Comparison of ENCODE assay signal across 10 mouse cellular contexts in genomic region chr16:97879134-97879533, GRCm38 (mm10). TPM values are rescaled to one million over a fixed set of nuclear protein-coding genes. Genes with fewer than 3 reads are reported as not detected.
DNase-seq lines count a peak whose midpoint lies in the region; ATAC-seq and TF ChIP-seq lines count a peak whose summit lies in the region.
"Had no signal": no experiment of that assay in that cellular context is flagged by ENCODE, and none has a peak within 500 bp of the region (broad histone marks: within the 10 kb centered on the region; RNA-seq: fewer than 3 reads in every experiment).

No protein-coding gene starts in this region.

- no peaks in the 10 kb centered on the region for H3K36me3 ChIP-seq in heart, adult 2 months (ENCODE audit: control insufficient read depth, insufficient read depth, low read length)
- H3K36me3 ChIP-seq in heart, embryonic 11.5 days (ENCODE audit: control insufficient read depth, insufficient read depth, low read length) = peaks cover 4% of the 10 kb centered on the region; the same call in 1 of the 2 replicates
- H3K36me3 ChIP-seq in midbrain, postnatal 0 days (ENCODE audit: insufficient read depth, low read length) = peaks cover 22% of the 10 kb centered on the region

- H3K9me3 ChIP-seq in heart, embryonic 11.5 days (replicated peaks; ENCODE audit: control insufficient read depth, low read length) = no peaks in the 10 kb centered on the region
- no peaks in the 10 kb centered on the region for H3K9me3 ChIP-seq in midbrain, postnatal 0 days (ENCODE audit: low read length)
- H3K9me3 ChIP-seq: embryonic facial prominence, embryonic 15.5 days; limb, embryonic 15.5 days had no signal

- intact Hi-C loops in heart, adult 2 months (cut with DNase I) = loop anchor here (5.0 kb wide), 2 partner anchors 43 to 72 kb away; no protein-coding TSS in a partner anchor

- no peak overlapping the region for H3K4me2 ChIP-seq in heart, embryonic 11.5 days
- no peak overlapping the region for H3K4me2 ChIP-seq in midbrain, postnatal 0 days (ENCODE audit: low read depth, low read length, poor library complexity, severe bottlenecking)
- H3K4me2 ChIP-seq: embryonic facial prominence, embryonic 15.5 days; limb, embryonic 15.5 days had no signal

- H3K4me1 ChIP-seq in heart, adult 2 months (ENCODE audit: control insufficient read depth, insufficient read depth, low read length) = no peaks in the 10 kb centered on the region
- no peaks in the 10 kb centered on the region for H3K4me1 ChIP-seq in heart, embryonic 11.5 days (ENCODE audit: control insufficient read depth, insufficient read depth, low read length)
- H3K4me1 ChIP-seq in midbrain, postnatal 0 days (ENCODE audit: insufficient read depth, low read length) = no peaks in the 10 kb centered on the region
- H3K4me1 ChIP-seq: embryonic facial prominence, embryonic 15.5 days; limb, embryonic 15.5 days had no signal

- TF ChIP-seq POLR2A in heart, adult 2 months (IDR thresholded peaks at IDR 0.05; ENCODE audit: insufficient read depth, low read depth, low read length) = no peak

- H3K27me3 ChIP-seq in heart, adult 2 months (ENCODE audit: control insufficient read depth, insufficient read depth, low read length) = no peaks in the 10 kb centered on the region
- no peaks in the 10 kb centered on the region for H3K27me3 ChIP-seq in heart, embryonic 11.5 days (ENCODE audit: control insufficient read depth, insufficient read depth, low read length)
- H3K27me3 ChIP-seq in midbrain, postnatal 0 days (ENCODE audit: insufficient read depth, low read length) = no peaks in the 10 kb centered on the region
- H3K27me3 ChIP-seq: embryonic facial prominence, embryonic 15.5 days; limb, embryonic 15.5 days had no signal

- no peaks in the 10 kb centered on the region for H3K79me2 ChIP-seq in heart, adult 2 months (replicated peaks; ENCODE audit: control insufficient read depth, insufficient read depth, low read length)

- ATAC-seq in heart, embryonic 11.5 days (replicated peaks; ENCODE audit: insufficient number of reproducible peaks, low FRiP score, low TSS enrichment) = no peak
- no peak for ATAC-seq in midbrain, postnatal 0 days (ENCODE audit: low FRiP score)

- WGBS in heart, adult 2 months = 93% methylated on average over 1 of the region's 1 CpGs
- 86% methylated on average over 1 of the region's 1 CpGs for WGBS in heart, embryonic 11.5 days (ENCODE audit: insufficient replicate concordance)
- WGBS in midbrain, postnatal 0 days = 95% methylated on average over 1 of the region's 1 CpGs

- peak; percentile 80 for TF ChIP-seq CTCF in heart, adult 2 months (IDR thresholded peaks at IDR 0.05)
- peak; percentile 72 for TF ChIP-seq CTCF in midbrain, postnatal 0 days (IDR thresholded peaks at IDR 0.05)

- H3K4me3 ChIP-seq in heart, adult 2 months = no peak overlapping the region
- no peak overlapping the region for H3K4me3 ChIP-seq in heart, embryonic 11.5 days (ENCODE audit: low read depth, low read length)
- no peak overlapping the region for H3K4me3 ChIP-seq in midbrain, postnatal 0 days (ENCODE audit: low read depth, low read length)
- H3K4me3 ChIP-seq: embryonic facial prominence, embryonic 15.5 days; limb, embryonic 15.5 days had no signal

- H3K27ac ChIP-seq in heart, adult 2 months = no peak overlapping the region
- no peak overlapping the region for H3K27ac ChIP-seq in heart, embryonic 11.5 days (ENCODE audit: low read depth, low read length)
- H3K27ac ChIP-seq in midbrain, postnatal 0 days (ENCODE audit: low read depth, low read length) = no peak overlapping the region
- H3K27ac ChIP-seq: embryonic facial prominence, embryonic 15.5 days; limb, embryonic 15.5 days had no signal

- TF ChIP-seq EP300 in heart, adult 2 months (IDR thresholded peaks at IDR 0.05; ENCODE audit: insufficient read depth, low read depth, low read length) = no peak

- peak; percentile 39 to 60 for DNase-seq in heart, adult 2 months
- DNase-seq in urinary bladder, postnatal 14 days (ENCODE audit: low spot score) = peak; percentile 60
- no peak for DNase-seq in urinary bladder, postnatal 10 days (ENCODE audit: low spot score)
- DNase-seq in c-Kit-negative CD71-positive TER-119-positive erythroid progenitor cells, embryonic 14.5 days (ENCODE audit: low read depth, low spot score) = peak; percentile 27
- peak; percentile 78 for DNase-seq in kidney, postnatal 10 days
- peak; percentile 36 for DNase-seq in midbrain, postnatal 0 days (ENCODE audit: low spot score)
- DNase-seq in thymus, postnatal 36 days = peak; percentile 52 to 68

- no peak overlapping the region for H3K9ac ChIP-seq in heart, adult 2 months (ENCODE audit: low read depth, low read length)
- H3K9ac ChIP-seq in heart, embryonic 11.5 days (ENCODE audit: low read depth, low read length) = no peak overlapping the region
- H3K9ac ChIP-seq in midbrain, postnatal 0 days (replicated peaks; ENCODE audit: low read length, poor library complexity, severe bottlenecking) = no peak overlapping the region
- H3K9ac ChIP-seq: embryonic facial prominence, embryonic 15.5 days; limb, embryonic 15.5 days had no signal

RNA-seq across cellular contexts. Expression of gene Prdm15, which starts 27.5 kb away (rescaled TPM):
- 1 to 10 TPM; 4.8 to 6.1 TPM for total RNA-seq in heart, adult 2 months (2021)
- polyA plus RNA-seq in heart, adult 2 months (2012; rRNA removed) = 4.6 and 7.0 TPM in 2 replicates
- 6.2 and 7.9 TPM in 2 replicates for polyA plus RNA-seq in heart, embryonic 11.5 days (2014; fragmentation: Nextera tagmentation; extraction: Ambion mirVana)
- total RNA-seq in midbrain, postnatal 0 days (2014; rRNA removed) = 6.2 and 12.9 TPM in 2 replicates
- polyA plus RNA-seq in midbrain, postnatal 0 days (2015; fragmentation: Nextera tagmentation; extraction: Ambion mirVana) = 4.6 and 5.6 TPM in 2 replicates
